Mouse (Mus musculus): Measurements from ENCODE around the gene Klhl35.

DNA sequence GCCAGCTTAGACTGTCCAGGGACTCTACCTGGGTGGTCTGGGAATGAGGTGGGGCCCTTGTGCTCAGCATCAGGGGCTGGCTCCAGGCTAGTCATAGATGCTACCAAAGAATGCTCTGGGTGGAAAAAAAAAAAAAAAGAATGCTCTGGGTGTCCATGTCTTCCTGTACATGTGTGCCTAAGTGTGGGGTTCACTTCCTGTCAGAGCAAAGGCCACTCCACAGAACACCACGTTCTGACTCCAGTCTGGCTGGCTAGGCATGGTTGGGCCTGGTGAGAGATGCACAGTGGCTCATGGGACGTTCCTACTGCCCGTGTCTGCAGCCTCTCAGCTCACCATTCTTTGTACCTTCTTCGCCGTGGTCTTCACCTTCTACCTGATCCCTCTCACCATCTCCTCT, 17.2 kb upstream of the Klhl35 start:
- TF ChIP-seq CTCF (IDR thresholded peaks at IDR 0.05; ENCODE audit: low read depth) (no peak), EP300 (IDR thresholded peaks at IDR 0.05; ENCODE audit: low read depth) (no peak)

Measured in heart, postnatal 0 days (tissue).